Mouse (Mus musculus): ENCODE data around the gene Hpgds. TPM values are rescaled to one million over a fixed set of nuclear protein-coding genes. Genes with fewer than 3 reads are reported as not detected.

Hpgds gene
- total RNA-seq, 1 experiment = 0.31 TPM

Other genes with a start within 250 kb of the Hpgds start
- 158 and 164 TPM in 2 replicates for gene Smarcad1, start 102.3 kb downstream of the Hpgds start, total RNA-seq (2012; rRNA removed)
- 0.42 TPM in 1 of 2 replicates, not detected in the other for gene C130060K24Rik, start 236.2 kb upstream of the Hpgds start, total RNA-seq (2012; rRNA removed)